Mouse (Mus musculus) limb, embryonic 15.5 days (tissue): ENCODE measurements around the gene Slc4a10. TPM values are rescaled to one million over a fixed set of nuclear protein-coding genes. Genes with fewer than 3 reads are reported as not detected.

ENCODE experiments used
- ATAC-seq: fragments of 200-750 bp; cut with Nextera tagmentation; 2 replicates; pipeline ENCODE4 v1.8.0; 2017; ENCODE audit warnings: low read depth, moderate TSS enrichment; ENCODE audit not compliant: insufficient number of reproducible peaks, low FRiP score, low TSS enrichment
- H3K27ac ChIP-seq: fragments of 300-500 bp; sonication (generic); 2 replicates; pipeline ENCODE4 v1.5.1; 2015; ENCODE audit warnings: moderate library complexity, mild to moderate bottlenecking, inconsistent platforms
- H3K27me3 ChIP-seq: fragments of 300-500 bp; sonication (generic); 2 replicates; pipeline ENCODE4 v1.6.1; 2015; ENCODE audit warnings: inconsistent platforms
- H3K36me3 ChIP-seq: fragments of 300-500 bp; sonication (generic); 2 replicates; pipeline ENCODE4 v1.6.1; 2015; ENCODE audit warnings: inconsistent platforms
- H3K4me1 ChIP-seq: fragments of 300-500 bp; sonication (generic); 2 replicates; pipeline ENCODE4 v1.6.1; 2015; ENCODE audit warnings: inconsistent platforms
- H3K4me2 ChIP-seq: fragments of 300-500 bp; sonication (generic); 2 replicates; pipeline ENCODE4 v1.6.1; 2015; ENCODE audit warnings: mild to moderate bottlenecking, inconsistent platforms
- H3K4me3 ChIP-seq: fragments of 300-500 bp; sonication (generic); 2 replicates; pipeline ENCODE4 v1.5.1; 2015; ENCODE audit warnings: mild to moderate bottlenecking, inconsistent platforms
- H3K9ac ChIP-seq: fragments of 300-500 bp; sonication (generic); 2 replicates; pipeline ENCODE4 v1.6.1; 2015; ENCODE audit warnings: inconsistent platforms
- H3K9me3 ChIP-seq: fragments of 300-500 bp; sonication (generic); 2 replicates; pipeline ENCODE4 v1.6.1; 2016; ENCODE audit warnings: inconsistent platforms
- WGBS: fragments of 180-500 bp; shearing (Covaris S2); methylation state at CpG from one replicate; pipeline ENCODE4 v1.1.7; 2015; 5-methylcytosine and 5-hydroxymethylcytosine counted together
- polyA plus RNA-seq: library from polyadenylated mRNA; unstranded; fragments of >200 nt; fragmentation: Nextera tagmentation; extraction: Ambion mirVana; gene quantifications from 2 replicates; pipeline ENCODE4 v1.2.1, GENCODE M21; 2015

Slc4a10 gene
- polyA plus RNA-seq, 1 experiment from 2014 or later, result 0.41 TPM

GRCm38 (mm10) chr2:62332465-62332864 is 286.2 kb downstream of the Slc4a10 start:
- Histone ChIP-seq H3K27ac (no peak overlapping the region), H3K4me1 (0 out of 2 replicates have a peak, but pooled peaks cover 3% of the 10 kb centered on the region), H3K4me3 (no peak overlapping the region), H3K9ac (no peak overlapping the region), H3K9me3 (no peaks in the 10 kb centered on the region), H3K4me2 (no peak overlapping the region), H3K36me3 (no peaks in the 10 kb centered on the region), H3K27me3 (no peaks in the 10 kb centered on the region)
- ATAC-seq, result no peak
- 59% methylated on average over 8 of the region's 8 CpGs for WGBS

DNA sequence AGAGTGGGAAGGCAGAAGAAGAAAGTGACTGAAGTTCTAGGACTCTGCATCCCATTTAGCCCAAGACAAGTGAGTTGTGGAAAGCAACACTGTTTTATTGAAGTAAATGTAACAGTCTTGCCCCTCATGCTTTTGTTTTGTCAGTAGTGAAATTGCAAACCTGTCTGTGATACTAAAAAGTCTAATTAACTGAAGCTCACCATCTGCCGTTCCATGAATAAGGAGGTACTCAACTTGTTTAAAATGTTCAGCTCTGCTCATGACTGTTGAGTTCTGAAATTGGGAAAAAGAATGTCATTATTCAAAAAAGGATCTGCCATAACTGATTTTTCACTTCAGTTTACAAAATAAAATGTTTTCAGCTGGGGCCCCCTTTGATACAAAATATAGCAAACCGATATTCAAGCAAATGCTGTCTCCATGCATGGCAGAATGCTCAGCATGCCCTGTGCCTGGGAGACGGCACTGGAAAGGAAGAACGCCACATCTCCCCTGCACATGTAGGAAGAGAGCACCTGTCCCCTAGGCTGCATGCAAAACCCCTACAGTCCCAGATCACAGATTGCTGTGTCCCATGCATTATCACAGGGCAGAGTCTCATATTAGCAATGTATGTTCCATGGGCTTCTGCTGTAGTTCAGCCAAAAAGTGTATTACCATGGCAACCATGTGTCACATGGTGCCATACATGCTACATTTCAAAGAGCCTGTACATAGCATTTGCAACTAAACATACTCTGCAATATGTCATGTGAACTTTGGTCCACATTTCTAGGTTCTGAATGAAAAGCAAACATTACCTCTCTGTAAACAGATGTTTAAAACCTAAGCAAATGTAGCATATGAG is 288.4 kb downstream of the Slc4a10 start:
- 90% methylated on average over 4 of the region's 4 CpGs for WGBS
- Histone ChIP-seq H3K9ac (no peak overlapping the region), H3K36me3 (no peaks in the 10 kb centered on the region), H3K27me3 (no peaks in the 10 kb centered on the region), H3K4me3 (no peak overlapping the region), H3K4me1 (0 out of 2 replicates have a peak, but pooled peaks cover 3% of the 10 kb centered on the region), H3K4me2 (no peak overlapping the region), H3K9me3 (no peaks in the 10 kb centered on the region), H3K27ac (no peak overlapping the region)
- no peak for ATAC-seq

- H3K9ac ChIP-seq, result no peak overlapping the region
- H3K36me3 ChIP-seq, result no peaks in the 10 kb centered on the region
- no peaks in the 10 kb centered on the region for H3K9me3 ChIP-seq
- WGBS, result 83% methylated on average over 7 of the region's 7 CpGs
- H3K27me3 ChIP-seq, result no peaks in the 10 kb centered on the region
- ATAC-seq, result no peak
- no peak overlapping the region for H3K4me3 ChIP-seq
- H3K4me2 ChIP-seq, result no peak overlapping the region
- 0 out of 2 replicates have a peak, but pooled peaks cover 3% of the 10 kb centered on the region for H3K4me1 ChIP-seq
- H3K27ac ChIP-seq, result no peak overlapping the region
These were observed 290.8 kb downstream of the Slc4a10 start for GRCm38 (mm10) chr2:62337086-62337485.

- no peaks in the 10 kb centered on the region for H3K4me1 ChIP-seq
- no peak overlapping the region for H3K27ac ChIP-seq
- no peaks in the 10 kb centered on the region for H3K36me3 ChIP-seq
- H3K27me3 ChIP-seq, result no peaks in the 10 kb centered on the region
- 68% methylated on average over 4 of the region's 4 CpGs for WGBS
- H3K9me3 ChIP-seq, result no peaks in the 10 kb centered on the region
- no peak for ATAC-seq
- no peak overlapping the region for H3K4me3 ChIP-seq
- no peak overlapping the region for H3K4me2 ChIP-seq
- H3K9ac ChIP-seq, result no peak overlapping the region
These were observed 293.1 kb downstream of the Slc4a10 start for GRCm38 (mm10) chr2:62339222-62339944.

- Histone ChIP-seq H3K27me3 (no peaks in the 10 kb centered on the region), H3K4me1 (no peaks in the 10 kb centered on the region), H3K4me3 (no peak overlapping the region), H3K27ac (no peak overlapping the region), H3K4me2 (no peak overlapping the region), H3K9me3 (no peaks in the 10 kb centered on the region), H3K36me3 (no peaks in the 10 kb centered on the region), H3K9ac (no peak overlapping the region)
- WGBS, result 75% methylated on average over 3 of the region's 3 CpGs
- ATAC-seq, result no peak
These were observed 294.9 kb downstream of the Slc4a10 start for GRCm38 (mm10) chr2:62341061-62341733.

DNA sequence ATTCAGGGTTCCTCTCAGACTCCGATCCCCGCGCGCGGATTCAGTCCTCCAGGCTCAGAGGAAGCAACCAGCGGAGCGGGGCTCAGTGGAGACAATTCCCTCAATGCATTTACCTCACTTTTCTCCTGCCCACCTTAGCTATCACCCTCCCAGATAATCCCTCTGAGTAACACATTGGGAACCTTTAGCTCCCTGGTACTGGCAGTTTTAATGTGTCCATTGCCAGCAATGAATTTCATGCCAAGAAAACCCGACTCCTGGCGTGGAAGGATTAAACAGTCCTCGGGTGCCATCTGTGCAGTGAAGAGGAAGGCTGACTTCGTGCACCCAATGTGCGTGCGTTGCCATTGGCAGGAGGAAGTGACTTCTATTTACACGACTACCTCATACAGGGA is 295.5 kb downstream of the Slc4a10 start:
- Histone ChIP-seq H3K4me2 (no peak overlapping the region), H3K9ac (no peak overlapping the region), H3K4me1 (no peaks in the 10 kb centered on the region), H3K9me3 (no peaks in the 10 kb centered on the region), H3K36me3 (no peaks in the 10 kb centered on the region), H3K27ac (no peak overlapping the region), H3K27me3 (no peaks in the 10 kb centered on the region), H3K4me3 (no peak overlapping the region)
- ATAC-seq, result no peak
- WGBS, result 46% methylated on average over 14 of the region's 14 CpGs

- ATAC-seq, result no peak
- Histone ChIP-seq H3K27ac (no peak overlapping the region), H3K36me3 (no peaks in the 10 kb centered on the region), H3K4me2 (no peak overlapping the region), H3K27me3 (no peaks in the 10 kb centered on the region), H3K4me1 (no peaks in the 10 kb centered on the region), H3K4me3 (no peak overlapping the region), H3K9ac (no peak overlapping the region), H3K9me3 (no peaks in the 10 kb centered on the region)
- WGBS, result 45% methylated on average over 6 of the region's 6 CpGs
These were observed 298.1 kb downstream of the Slc4a10 start for GRCm38 (mm10) chr2:62344367-62344766.

GRCm38 (mm10) chr2:62346771-62347170 is 300.5 kb downstream of the Slc4a10 start:
- WGBS, result 9% methylated on average over 1 of the region's 1 CpGs
- H3K9ac ChIP-seq, result no peak overlapping the region
- ATAC-seq, result no peak
- no peak overlapping the region for H3K4me2 ChIP-seq
- no peaks in the 10 kb centered on the region for H3K27me3 ChIP-seq
- no peaks in the 10 kb centered on the region for H3K36me3 ChIP-seq
- no peak overlapping the region for H3K27ac ChIP-seq
- no peaks in the 10 kb centered on the region for H3K4me1 ChIP-seq
- H3K4me3 ChIP-seq, result no peak overlapping the region
- H3K9me3 ChIP-seq, result no peaks in the 10 kb centered on the region

- no peak overlapping the region for H3K27ac ChIP-seq
- no peaks in the 10 kb centered on the region for H3K36me3 ChIP-seq
- H3K27me3 ChIP-seq, result no peaks in the 10 kb centered on the region
- no peak overlapping the region for H3K4me2 ChIP-seq
- no peak overlapping the region for H3K4me3 ChIP-seq
- no peak overlapping the region for H3K9ac ChIP-seq
- no peaks in the 10 kb centered on the region for H3K9me3 ChIP-seq
- WGBS, result 92% methylated on average over 9 of the region's 9 CpGs
- H3K4me1 ChIP-seq, result no peaks in the 10 kb centered on the region
- no peak for ATAC-seq
These were observed 301.5 kb downstream of the Slc4a10 start for GRCm38 (mm10) chr2:62347762-62348161.

- no peaks in the 10 kb centered on the region for H3K27me3 ChIP-seq
- H3K4me1 ChIP-seq, result no peaks in the 10 kb centered on the region
- no peaks in the 10 kb centered on the region for H3K9me3 ChIP-seq
- ATAC-seq, result no peak
- 80% methylated on average over 3 of the region's 3 CpGs for WGBS
- H3K36me3 ChIP-seq, result no peaks in the 10 kb centered on the region
- no peak overlapping the region for H3K27ac ChIP-seq
- H3K9ac ChIP-seq, result no peak overlapping the region
- no peak overlapping the region for H3K4me2 ChIP-seq
- no peak overlapping the region for H3K4me3 ChIP-seq
These were observed 305.8 kb downstream of the Slc4a10 start for GRCm38 (mm10) chr2:62352035-62352434.

DNA sequence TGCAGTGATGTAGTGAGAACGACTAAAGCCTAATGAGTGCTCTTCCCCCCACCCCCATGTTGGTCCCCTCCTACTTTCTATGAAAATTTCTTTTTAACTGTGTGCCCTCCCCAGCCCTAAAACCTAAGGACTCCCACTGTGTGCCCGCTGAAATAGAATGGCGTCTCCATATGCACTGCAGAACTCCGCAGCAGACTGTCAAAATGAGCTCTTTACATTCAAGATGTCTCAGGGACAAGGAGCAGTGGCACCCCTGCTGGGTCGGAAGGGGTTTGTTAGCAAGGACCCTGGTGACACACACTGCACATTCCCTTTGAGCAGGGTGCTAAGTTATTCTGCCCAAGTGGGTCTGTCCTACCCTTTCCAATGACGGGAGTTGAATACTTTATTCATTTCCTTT is 309.5 kb downstream of the Slc4a10 start:
- ATAC-seq, result no peak
- H3K4me2 ChIP-seq, result no peak overlapping the region
- no peak overlapping the region for H3K4me3 ChIP-seq
- H3K36me3 ChIP-seq, result no peaks in the 10 kb centered on the region
- no peaks in the 10 kb centered on the region for H3K9me3 ChIP-seq
- 54% methylated on average over 6 of the region's 6 CpGs for WGBS
- H3K4me1 ChIP-seq, result no peaks in the 10 kb centered on the region
- no peaks in the 10 kb centered on the region for H3K27me3 ChIP-seq
- H3K9ac ChIP-seq, result no peak overlapping the region
- H3K27ac ChIP-seq, result no peak overlapping the region

GRCm38 (mm10) chr2:62356606-62357005 is 310.3 kb downstream of the Slc4a10 start:
- 76% methylated on average over 14 of the region's 14 CpGs for WGBS

More at GRCm38 (mm10) chr2:62356606-62357005, 310.3 kb downstream of the Slc4a10 start:
- Histone ChIP-seq H3K9me3 (no peaks in the 10 kb centered on the region), H3K9ac (no peak overlapping the region), H3K27me3 (no peaks in the 10 kb centered on the region), H3K4me3 (no peak overlapping the region), H3K27ac (no peak overlapping the region), H3K4me1 (no peaks in the 10 kb centered on the region), H3K4me2 (no peak overlapping the region), H3K36me3 (no peaks in the 10 kb centered on the region)
- no peak for ATAC-seq
